In genomic region chr2:3958065-3958641, GRCm38 (mm10) we compare ENCODE assay signal across 9 mouse cellular contexts. TPM values are rescaled to one million over a fixed set of nuclear protein-coding genes. Genes with fewer than 3 reads are reported as not detected.
A peak's percentile ranks its signal among the peaks of the same experiment; 100 is the strongest.
DNase-seq lines count a peak whose midpoint lies in the region; ATAC-seq and TF ChIP-seq lines count a peak whose summit lies in the region.
"Had no signal": no experiment of that assay in that cellular context is flagged by ENCODE, and none has a peak within 500 bp of the region (broad histone marks: within the 10 kb centered on the region; RNA-seq: fewer than 3 reads in every experiment).

No protein-coding gene starts in this region.

- H3K36me3 ChIP-seq in kidney, embryonic 15.5 days: no peaks in the 10 kb centered on the region
- H3K36me3 ChIP-seq in limb, embryonic 12.5 days: no peaks in the 10 kb centered on the region
- H3K36me3 ChIP-seq in liver, postnatal 0 days (replicated peaks; ENCODE audit: insufficient read depth, low read length): no peaks in the 10 kb centered on the region

- peak overlapping the region; percentile 10; the same call in 1 of the 2 replicates for H3K4me3 ChIP-seq in kidney, embryonic 15.5 days (replicated peaks)
- peak overlapping the region; percentile 2; the same call in 1 of the 2 replicates for H3K4me3 ChIP-seq in limb, embryonic 12.5 days (replicated peaks)
- no peak overlapping the region for H3K4me3 ChIP-seq in liver, postnatal 0 days (ENCODE audit: low read depth, low read length)

- peak; percentile 51 for DNase-seq in layer of hippocampus, adult 11-12 months (ENCODE audit: low spot score)
- no peak for DNase-seq in layer of hippocampus, adult 9-10 months (ENCODE audit: low spot score)
- peak; percentile 89 for DNase-seq in brain, adult 2 months (ENCODE audit: low read depth, low spot score)
- DNase-seq in frontal cortex, postnatal 10 days (ENCODE audit: low spot score in 2 of 2): peak; percentile 52 to 59
- peak; percentile 75 for DNase-seq in right cerebral cortex, postnatal 25 days
- no peak for DNase-seq in liver, postnatal 0 days

- H3K27me3 ChIP-seq in kidney, embryonic 15.5 days: no peaks in the 10 kb centered on the region
- no peaks in the 10 kb centered on the region for H3K27me3 ChIP-seq in limb, embryonic 12.5 days
- no peaks in the 10 kb centered on the region for H3K27me3 ChIP-seq in liver, postnatal 0 days (ENCODE audit: insufficient read depth, low read length)

- H3K4me2 ChIP-seq in kidney, embryonic 15.5 days: peak overlapping the region; percentile 51
- peak overlapping the region; percentile 31 for H3K4me2 ChIP-seq in limb, embryonic 12.5 days
- H3K4me2 ChIP-seq in liver, postnatal 0 days (ENCODE audit: low read depth, low read length): no peak overlapping the region

- H3K9me3 ChIP-seq in kidney, embryonic 15.5 days (replicated peaks): no peaks in the 10 kb centered on the region
- H3K9me3 ChIP-seq in limb, embryonic 12.5 days: no peaks in the 10 kb centered on the region
- H3K9me3 ChIP-seq in liver, postnatal 0 days (ENCODE audit: low read length): no peaks in the 10 kb centered on the region

- peaks cover 5% of the 10 kb centered on the region; the same call in 1 of the 2 replicates for H3K4me1 ChIP-seq in kidney, embryonic 15.5 days
- H3K4me1 ChIP-seq in limb, embryonic 12.5 days (replicated peaks): 0 out of 2 replicates have a peak, but pooled peaks cover 2% of the 10 kb centered on the region
- H3K4me1 ChIP-seq in liver, postnatal 0 days (ENCODE audit: insufficient read depth): no peaks in the 10 kb centered on the region

- peak; percentile 86 for ATAC-seq in kidney, embryonic 15.5 days (replicated peaks; ENCODE audit: low FRiP score)
- ATAC-seq in limb, embryonic 12.5 days (ENCODE audit: insufficient number of reproducible peaks, insufficient read depth, low FRiP score, low TSS enrichment, low read depth): peak; percentile 79
- no peak for ATAC-seq in liver, postnatal 0 days
- ATAC-seq: Patski had no signal

- no peak overlapping the region for H3K27ac ChIP-seq in kidney, embryonic 15.5 days
- H3K27ac ChIP-seq in limb, embryonic 12.5 days: no peak overlapping the region
- no peak overlapping the region for H3K27ac ChIP-seq in liver, postnatal 0 days (ENCODE audit: low read depth)

- 15% methylated on average over 12 of the region's 12 CpGs for WGBS in kidney, embryonic 15.5 days
- 20% methylated on average over 11 of the region's 12 CpGs for WGBS in limb, embryonic 12.5 days
- WGBS in liver, postnatal 0 days (ENCODE audit: insufficient replicate concordance): 31% methylated on average over 10 of the region's 12 CpGs

- no peak overlapping the region for H3K9ac ChIP-seq in kidney, embryonic 15.5 days
- H3K9ac ChIP-seq in limb, embryonic 12.5 days (replicated peaks): no peak overlapping the region
- no peak overlapping the region for H3K9ac ChIP-seq in liver, postnatal 0 days (replicated peaks)

- no peak for TF ChIP-seq CTCF in liver, postnatal 0 days (IDR thresholded peaks at IDR 0.05; ENCODE audit: low read depth)

- no peak for TF ChIP-seq EP300 in liver, postnatal 0 days (IDR thresholded peaks at IDR 0.05; ENCODE audit: low read depth)

RNA-seq across cellular contexts. Expression of gene Frmd4a, which starts 59.4 kb away (rescaled TPM):
- 34.9 and 35.9 TPM in 2 replicates for polyA plus RNA-seq in kidney, embryonic 15.5 days (2015; fragmentation: Nextera tagmentation; extraction: Ambion mirVana)
- 69.3 and 76.3 TPM in 2 replicates for polyA plus RNA-seq in limb, embryonic 12.5 days (2016; fragmentation: Nextera tagmentation; extraction: Ambion mirVana)
- 4.8 and 6.6 TPM in 2 replicates for polyA plus RNA-seq in liver, postnatal 0 days (2015; fragmentation: Nextera tagmentation; extraction: Ambion mirVana)

Comparison
In these comparisons a context has a peak if more than half of its experiments do, and no peak if none do; other contexts are left out.
1. DNase-seq: peak in layer of hippocampus, adult 11-12 months (single experiment), brain, adult 2 months (single experiment), frontal cortex, postnatal 10 days (2 of 2) and right cerebral cortex, postnatal 25 days (single experiment); none in layer of hippocampus, adult 9-10 months (single experiment) and liver, postnatal 0 days (single experiment).